Mouse (Mus musculus): ENCODE measurements around the gene Senp7.

GRCm38 (mm10) chr16:56122517-56122916 lies 74.4 kb downstream of the Senp7 start:
- no peak for TF ChIP-seq POLR2A (IDR thresholded peaks at IDR 0.05; ENCODE audit: borderline replicate concordance, insufficient read depth, low read length)
- no peak for TF ChIP-seq CTCF (IDR thresholded peaks at IDR 0.05; ENCODE audit: borderline replicate concordance, insufficient read depth, low read depth, low read length)
